Mouse (Mus musculus) embryonic stem cell, embryonic (primary cell): ENCODE results near the gene Ripor3.

ENCODE experiments used
- CTCF ChIA-PET, 4 experiments: fragments of 300-600 bp in 2 of 4; fragments of 350-600 bp in 2 of 4; sonication (Branson Sonifier 250); formaldehyde crosslinking; loops; one replicate each; lab custom pipeline; 2022; ENCODE audit warnings: inconsistent platforms in 2 of 4; lab: Charles Lee
- POLR2A ChIA-PET, 4 experiments: fragments of 300-600 bp in 2 of 4; fragments of 350-600 bp in 2 of 4; sonication (Branson Sonifier 250); formaldehyde crosslinking; loops; one replicate each; lab custom pipeline; 2022; ENCODE audit warnings: antibody characterized with exemption in 4 of 4, inconsistent platforms in 1 of 4; lab: Charles Lee

Gene Ripor3

DNA sequence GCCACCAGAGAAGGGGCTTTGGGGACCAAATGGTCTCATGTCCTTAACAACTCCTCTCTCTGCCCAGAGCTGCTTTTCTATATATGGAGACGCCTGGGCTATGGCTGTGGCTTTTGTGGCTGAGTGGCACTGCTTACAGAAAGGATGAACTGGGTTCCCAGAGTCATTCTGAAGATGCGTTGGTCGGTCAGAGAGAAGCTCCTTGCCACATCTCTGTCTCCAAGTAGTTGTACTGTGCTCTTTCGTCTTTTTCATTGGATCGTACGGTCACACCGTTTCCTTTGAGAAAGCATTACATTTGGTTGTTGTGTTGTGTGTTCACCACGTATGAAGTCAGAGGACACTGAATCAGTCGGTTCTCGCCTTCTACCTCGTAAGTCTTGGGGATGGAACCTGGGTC, 69.8 kb downstream of the Ripor3 start:
- ChIA-PET CTCF (interaction anchor here in 3 of 4 experiments (0.5 to 1.7 kb wide), 4 partner anchors 41 to 522 kb away, joined by 3 to 6 read pairs (median 3); no protein-coding TSS in a partner anchor), POLR2A (interaction anchor here in 2 of 4 experiments (0.9 to 2.2 kb wide), 4 partner anchors 8 to 290 kb away, joined by 3 to 13 read pairs (median 6); partner anchors contain the start of genes Dpm1 (in 1 of the 2), Mocs3 (in 1 of the 2) and Ptpn1 (in 1 of the 2))

DNA sequence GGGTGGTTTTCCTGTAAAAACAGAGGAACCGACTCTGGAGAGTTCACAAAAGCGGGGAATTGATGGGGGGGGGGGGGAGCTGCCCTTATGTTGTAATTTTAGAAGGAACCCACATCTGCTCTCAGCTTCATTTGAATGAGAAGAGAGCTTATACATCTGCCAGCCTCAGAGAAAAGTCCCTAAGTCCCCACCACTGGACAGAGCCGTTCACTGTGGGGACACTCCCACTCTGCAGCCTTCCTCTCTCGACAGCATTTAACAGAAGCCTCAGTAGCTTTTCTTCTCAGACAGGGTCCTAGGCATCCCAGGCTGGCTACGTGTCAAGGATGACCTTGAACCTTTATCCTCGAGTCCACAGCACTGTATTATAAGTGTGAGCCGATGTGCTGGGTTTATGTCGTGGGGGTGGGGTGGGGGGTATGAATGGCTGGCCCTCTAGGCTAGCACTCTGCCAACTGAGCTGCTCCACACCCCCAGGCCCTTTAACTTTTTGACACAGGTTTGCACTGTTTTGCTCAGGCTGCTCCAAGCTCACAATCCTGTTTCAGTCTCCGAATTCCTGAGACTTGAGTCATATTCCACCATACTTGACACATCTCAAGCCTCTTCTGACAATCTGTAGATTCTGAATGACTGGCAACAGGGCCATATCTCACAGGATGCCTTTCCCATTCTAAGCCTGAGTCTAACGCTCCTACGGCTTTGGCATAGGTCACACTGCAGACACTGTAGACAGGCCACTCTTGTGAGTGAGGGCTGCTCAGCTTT, 70.6 kb downstream of the Ripor3 start:
- CTCF ChIA-PET, result interaction anchor here in 3 of 4 experiments (0.6 to 1.7 kb wide), 7 partner anchors 30 to 662 kb away, joined by 3 to 6 read pairs (median 3); partner anchors contain the start of gene Pard6b (in 1 of the 3)
- POLR2A ChIA-PET, result interaction anchor here in 3 of 4 experiments (0.6 to 2.2 kb wide), 13 partner anchors 9 to 469 kb away, joined by 3 to 13 read pairs (median 4); partner anchors contain the start of genes Dpm1 (in 1 of the 3), Gm20431 (in 1 of the 3), Mocs3 (in 1 of the 3) and Ptpn1 (in 1 of the 3)

DNA sequence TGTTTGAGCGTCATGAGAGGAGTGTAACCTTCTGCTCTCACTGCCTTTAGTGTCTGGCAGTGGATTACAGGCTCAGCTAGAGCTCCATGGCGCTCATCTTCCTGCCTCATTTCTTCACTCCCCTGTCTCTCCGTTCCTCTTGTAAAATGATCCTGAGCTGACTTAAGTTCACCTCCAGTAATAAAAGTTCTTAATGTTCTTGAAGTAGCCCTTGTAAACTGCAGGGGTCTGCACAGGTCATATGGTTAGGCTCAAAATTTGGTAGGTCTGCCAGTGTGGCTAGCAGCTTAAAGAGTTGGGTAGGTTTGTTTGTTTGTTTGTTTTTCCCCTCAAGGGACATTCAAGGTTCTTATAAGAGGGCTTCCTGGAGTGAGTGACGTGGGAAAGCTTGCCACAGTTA, 71.2 kb downstream of the Ripor3 start:
- ChIA-PET POLR2A (interaction anchor here in 3 of 4 experiments (0.6 to 2.2 kb wide), 11 partner anchors 8 to 469 kb away, joined by 3 to 13 read pairs (median 4); partner anchors contain the start of genes Gm20431 (in 1 of the 3) and Ptpn1 (in 1 of the 3)), CTCF (interaction anchor here in 2 of 4 experiments (0.6 to 1.7 kb wide), 4 partner anchors 29 to 661 kb away, joined by 3 to 6 read pairs (median 4); no protein-coding TSS in a partner anchor)

DNA sequence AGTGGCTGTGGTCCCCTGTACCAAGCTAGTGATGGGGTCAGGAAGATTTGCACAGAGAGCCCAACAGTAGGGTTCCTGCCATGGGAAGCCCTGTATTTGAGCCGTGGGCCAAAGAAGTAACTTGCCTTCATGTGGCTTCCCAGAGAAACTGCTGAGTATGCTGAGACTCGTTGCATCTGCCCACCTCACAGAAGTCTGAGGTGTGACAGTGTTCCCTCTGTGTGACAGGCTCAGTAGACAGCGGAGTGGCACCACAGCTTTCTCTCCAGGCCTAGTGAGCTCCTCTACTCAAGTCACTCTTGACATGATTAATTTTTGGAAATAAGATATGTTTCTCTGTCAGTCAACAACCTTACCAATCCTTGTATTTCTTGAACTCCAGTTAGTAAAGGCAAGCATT, 71.6 kb downstream of the Ripor3 start:
- ChIA-PET CTCF (no interaction called here), POLR2A (interaction anchor here in 2 of 4 experiments (1.0 to 2.2 kb wide), 5 partner anchors 14 to 277 kb away, joined by 3 to 13 read pairs (median 4); partner anchors contain the start of gene Gm20431 (in 1 of the 2))

DNA sequence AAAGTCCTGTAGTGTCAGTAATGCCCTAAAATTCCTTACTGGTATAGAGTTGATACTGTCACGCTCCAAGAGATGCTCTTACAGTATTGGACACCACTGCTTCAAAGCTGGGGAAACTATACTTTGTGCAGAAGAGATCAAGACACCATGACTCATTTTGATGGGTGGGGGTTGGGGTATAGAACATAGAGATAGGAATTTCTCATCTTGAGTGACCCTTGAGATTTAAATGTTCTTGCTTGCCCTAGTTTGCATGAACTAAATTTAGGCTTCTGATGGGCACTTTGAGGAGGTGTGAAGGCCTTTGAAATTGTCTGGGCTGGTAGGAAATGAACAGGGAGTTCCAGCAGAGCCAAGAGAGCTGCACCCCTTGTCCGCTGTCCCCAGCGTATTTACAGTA, 74.5 kb downstream of the Ripor3 start:
- CTCF ChIA-PET, result interaction anchor here in 2 of 4 experiments (0.9 to 1.0 kb wide), 2 partner anchors 41 to 46 kb away, joined by 3 to 4 read pairs; no protein-coding TSS in a partner anchor
- POLR2A ChIA-PET, result interaction anchor here in 2 of 4 experiments (1.0 to 3.4 kb wide), 3 partner anchors 9 to 11 kb away, joined by 3 to 9 read pairs (median 3); no protein-coding TSS in a partner anchor

DNA sequence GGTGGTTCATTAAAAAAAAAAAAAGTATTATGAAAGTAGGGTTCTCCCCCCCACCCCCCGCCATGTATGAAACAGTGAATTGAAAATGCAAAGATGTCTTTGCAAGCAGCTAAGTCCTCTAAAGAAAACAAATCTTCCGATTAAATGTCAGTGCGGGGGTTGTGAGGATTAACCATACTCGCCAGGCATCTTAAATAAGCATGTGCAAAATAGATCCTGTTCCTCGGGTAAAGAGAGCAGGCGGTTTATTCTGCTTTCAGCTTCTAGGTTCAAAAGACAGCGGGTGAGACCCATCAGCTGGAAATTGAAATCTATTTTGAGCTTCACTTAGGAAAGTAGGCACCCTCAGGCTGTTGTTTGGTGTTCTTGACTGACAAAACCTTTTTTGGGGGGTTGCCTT, 77.0 kb downstream of the Ripor3 start:
- ChIA-PET POLR2A (interaction anchor here (0.6 to 4.2 kb wide), 12 partner anchors 8 to 1912 kb away, joined by 3 to 16 read pairs (median 6); partner anchors contain the start of gene Pard6b (in 1 of the 4)), CTCF (interaction anchor here in 1 of 4 experiments (0.7 to 1.8 kb wide), 2 partner anchors 49 to 396 kb away, joined by 5 to 6 read pairs; no protein-coding TSS in a partner anchor)

DNA sequence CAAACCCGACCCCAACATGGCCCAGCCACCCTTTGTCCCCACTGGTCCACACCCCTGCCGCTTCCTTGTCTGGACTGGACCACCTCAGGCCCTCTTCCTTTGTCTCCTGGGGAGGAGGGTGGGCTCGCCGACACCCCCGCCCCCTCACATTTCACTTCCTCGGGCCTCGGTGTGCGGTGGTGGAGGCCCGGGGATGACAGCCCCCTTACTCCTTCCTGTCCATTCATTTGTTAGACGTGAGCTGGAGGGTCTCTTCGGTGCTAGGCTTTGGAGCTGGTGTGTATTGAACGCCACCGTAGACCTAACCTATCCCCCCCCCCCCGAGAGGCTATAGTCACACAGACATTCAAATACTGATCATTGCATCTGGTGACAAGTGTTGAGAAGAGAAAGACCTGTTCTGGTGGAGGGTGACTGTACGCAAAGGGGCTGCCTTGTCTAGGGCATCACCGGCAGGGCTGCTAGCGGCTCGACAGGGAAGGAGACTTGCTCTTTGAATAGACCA, 77.6 kb downstream of the Ripor3 start:
- CTCF ChIA-PET, result interaction anchor here in 3 of 4 experiments (0.6 to 1.8 kb wide), 6 partner anchors 23 to 308 kb away, joined by 3 to 8 read pairs (median 3); no protein-coding TSS in a partner anchor
- POLR2A ChIA-PET, result interaction anchor here in 3 of 4 experiments (0.9 to 4.2 kb wide), 20 partner anchors 8 to 870 kb away, joined by 3 to 16 read pairs (median 4); partner anchors contain the start of genes Pard6b (in 2 of the 3), Dpm1 (in 1 of the 3), Mocs3 (in 1 of the 3) and Znfx1 (in 1 of the 3)

DNA sequence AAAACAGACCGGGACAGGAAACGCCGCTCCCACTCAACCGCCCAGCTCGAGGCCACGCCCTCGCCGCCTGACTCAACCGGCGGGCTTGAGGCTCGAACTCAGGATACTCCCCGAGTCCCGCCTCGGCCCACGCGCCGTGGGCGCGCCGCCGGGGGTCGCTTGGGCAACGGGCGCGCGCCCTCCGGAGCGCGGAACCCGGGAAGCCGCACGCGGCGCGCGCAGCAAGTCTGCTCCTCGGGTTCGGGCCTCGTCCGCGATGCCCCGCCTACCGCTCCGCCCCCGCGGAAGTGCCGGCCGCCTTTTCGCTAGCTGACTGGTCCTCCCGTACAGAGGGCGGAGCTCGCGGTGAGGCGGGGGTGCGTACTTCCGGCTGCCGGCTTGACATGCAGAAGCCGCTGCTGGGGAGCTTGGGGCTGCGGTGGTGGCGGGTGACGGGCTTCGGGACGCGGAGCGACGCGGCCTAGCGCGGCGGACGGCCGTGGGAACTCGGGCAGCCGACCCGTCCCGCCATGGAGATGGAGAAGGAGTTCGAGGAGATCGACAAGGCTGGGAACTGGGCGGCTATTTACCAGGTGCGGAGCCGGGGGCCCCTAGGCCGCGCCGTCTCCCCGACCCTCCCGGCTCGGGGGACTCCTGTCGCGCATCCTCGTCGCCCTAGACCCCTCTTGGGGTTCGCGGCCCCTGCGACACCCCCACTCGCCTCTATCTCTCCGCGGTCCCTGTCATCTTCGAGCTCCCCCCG, 78.3 kb downstream of the Ripor3 start, which contains the start of gene Ptpn1:
Ptpn1 (plus strand) TSS at position 73 of the 742 bp plus-strand sequence.
- POLR2A ChIA-PET, result interaction anchor here in 3 of 4 experiments (0.7 to 4.2 kb wide), 22 partner anchors 8 to 869 kb away, joined by 3 to 16 read pairs (median 3); partner anchors contain the start of genes Pard6b (in 2 of the 3), Dpm1 (in 1 of the 3), Mocs3 (in 1 of the 3) and Znfx1 (in 1 of the 3)
- CTCF ChIA-PET, result interaction anchor here in 3 of 4 experiments (0.5 to 1.8 kb wide), 9 partner anchors 23 to 307 kb away, joined by 3 to 8 read pairs (median 3); no protein-coding TSS in a partner anchor

DNA sequence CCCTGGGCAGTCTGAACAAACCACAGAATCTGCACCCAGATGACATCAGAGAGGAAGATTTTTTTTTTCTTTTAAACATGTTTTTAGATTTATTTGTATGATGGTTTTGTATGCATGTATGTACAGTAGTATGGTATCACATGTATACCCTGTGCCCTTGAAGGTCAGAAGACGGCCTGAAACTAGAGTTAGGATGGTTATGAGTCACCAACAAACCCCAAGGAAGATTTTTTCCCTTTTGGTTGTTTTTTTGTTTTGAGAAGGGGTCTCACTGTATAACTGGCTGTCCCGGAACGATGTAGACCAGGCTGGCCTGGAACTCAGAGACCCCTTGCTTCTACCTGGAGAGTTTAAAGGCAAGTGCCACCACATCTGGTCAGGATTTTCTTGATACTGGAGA, 79.4 kb downstream of the Ripor3 start:
- ChIA-PET POLR2A (interaction anchor here in 3 of 4 experiments (1.1 to 4.2 kb wide), 3 partner anchors 9 to 18 kb away, joined by 3 to 16 read pairs (median 11); no protein-coding TSS in a partner anchor), CTCF (interaction anchor here in 3 of 4 experiments (0.6 to 1.3 kb wide), 3 partner anchors 26 to 114 kb away, joined by 4 read pairs; no protein-coding TSS in a partner anchor)
